Mouse (Mus musculus) kidney, postnatal 0 days (tissue): Measurements from ENCODE around the gene Serpinb6e. TPM values are rescaled to one million over a fixed set of nuclear protein-coding genes. Genes with fewer than 3 reads are reported as not detected.

Experiments
- ATAC-seq: fragments of 200-750 bp; cut with Nextera tagmentation; replicated peaks from 2 replicates; pipeline ENCODE4 v1.8.0; 2017; ENCODE audit warnings: low read depth, moderate number of reproducible peaks, moderate TSS enrichment, moderate library complexity; ENCODE audit not compliant: low FRiP score
- DNase-seq: peaks from one replicate; pipeline ENCODE4 v3.0.0-alpha.2; 2016; ENCODE audit warnings: low spot score
- H3K27ac ChIP-seq: fragments of 300-500 bp; sonication (generic); 2 replicates; pipeline ENCODE4 v1.5.1; 2014; ENCODE audit warnings: mild to moderate bottlenecking
- H3K27me3 ChIP-seq: fragments of 300-500 bp; sonication (generic); 2 replicates; pipeline ENCODE4 v1.6.1; 2014; ENCODE audit warnings: low read length, mixed read lengths; ENCODE audit not compliant: insufficient read depth
- H3K36me3 ChIP-seq: fragments of 300-500 bp; sonication (generic); 2 replicates; pipeline ENCODE4 v1.6.1; 2014; ENCODE audit warnings: low read length, mixed read lengths; ENCODE audit not compliant: insufficient read depth
- H3K4me1 ChIP-seq: fragments of 300-500 bp; sonication (generic); replicated peaks from 2 replicates; pipeline ENCODE4 v1.6.1; 2014; ENCODE audit warnings: antibody characterized with exemption, low read length, mixed read lengths; ENCODE audit not compliant: insufficient read depth
- H3K4me2 ChIP-seq: fragments of 300-500 bp; sonication (generic); 2 replicates; pipeline ENCODE4 v1.6.1; 2014; ENCODE audit warnings: mild to moderate bottlenecking, low read length, moderate library complexity, mixed read lengths
- H3K4me3 ChIP-seq: fragments of 300-500 bp; sonication (generic); replicated peaks from 2 replicates; pipeline ENCODE4 v1.5.1; 2014; ENCODE audit warnings: low read depth, low read length
- H3K9ac ChIP-seq: fragments of 300-500 bp; sonication (generic); 2 replicates; pipeline ENCODE4 v1.6.1; 2014; ENCODE audit warnings: low read depth, low read length
- H3K9me3 ChIP-seq: fragments of 300-500 bp; sonication (generic); replicated peaks from 2 replicates; pipeline ENCODE4 v1.6.1; 2016; ENCODE audit warnings: low read length, inconsistent platforms, mixed read lengths
- CTCF ChIP-seq: IDR thresholded peaks from 2 replicates; pipeline ENCODE4 v1.5.1; 2016; ENCODE audit warnings: antibody characterized with exemption, low read depth, mild to moderate bottlenecking, moderate library complexity
- WGBS: fragments of 180-500 bp; shearing (Covaris S2); extraction: QIAGEN DNeasy Blood & Tissue Kit; methylation state at CpG from one replicate; pipeline ENCODE4 v1.1.7; 2014; 5-methylcytosine and 5-hydroxymethylcytosine counted together
- polyA plus RNA-seq: library from polyadenylated mRNA; unstranded; fragments of >200 nt; fragmentation: Nextera tagmentation; extraction: Ambion mirVana; gene quantifications from 2 replicates; pipeline ENCODE4 v1.2.1, GENCODE M21; 2015

Serpinb6e gene
- not detected in 2 replicates for polyA plus RNA-seq

GRCm38 (mm10) chr13:33843308-33843707 lies at the start of gene Serpinb6e:
Serpinb6e (minus strand) TSS chr13:33843408.
- TF ChIP-seq CTCF, result no peak
- no peaks in the 10 kb centered on the region for H3K4me1 ChIP-seq
- no peak within 1 kb of the TSS for H3K9ac ChIP-seq
- no peak within 1 kb of the TSS for H3K4me2 ChIP-seq
- no peaks in the 10 kb centered on the region for H3K27me3 ChIP-seq
- no peaks in the 10 kb centered on the region for H3K36me3 ChIP-seq
- 77% methylated on average over 1 of the region's 1 CpGs for WGBS
- no peak within 1 kb of the TSS for H3K4me3 ChIP-seq
- ATAC-seq (no peak), DNase-seq (no peak)
- no peak within 1 kb of the TSS for H3K27ac ChIP-seq
- H3K9me3 ChIP-seq, result no peaks in the 10 kb centered on the region

- no peak for DNase-seq
- 78% methylated on average over 2 of the region's 2 CpGs for WGBS
- ATAC-seq, result no peak
- no peaks in the 10 kb centered on the region for H3K4me1 ChIP-seq
- no peak overlapping the region for H3K9ac ChIP-seq
- TF ChIP-seq CTCF, result no peak
- H3K4me3 ChIP-seq, result no peak overlapping the region
- no peak overlapping the region for H3K4me2 ChIP-seq
- H3K27ac ChIP-seq, result no peak overlapping the region
- H3K9me3 ChIP-seq, result no peaks in the 10 kb centered on the region
- no peaks in the 10 kb centered on the region for H3K27me3 ChIP-seq
- H3K36me3 ChIP-seq, result no peaks in the 10 kb centered on the region
Measured at GRCm38 (mm10) chr13:33830751-33831150, 12.5 kb downstream of the Serpinb6e start.

- ATAC-seq (no peak; the same call in 1 of the 2 replicates), DNase-seq (no peak)
- Histone ChIP-seq H3K9ac (no peak overlapping the region), H3K9me3 (no peaks in the 10 kb centered on the region), H3K27ac (no peak overlapping the region), H3K4me2 (no peak overlapping the region), H3K27me3 (no peaks in the 10 kb centered on the region), H3K4me3 (no peak overlapping the region), H3K36me3 (no peaks in the 10 kb centered on the region), H3K4me1 (no peaks in the 10 kb centered on the region)
- no peak for TF ChIP-seq CTCF
Measured at GRCm38 (mm10) chr13:33823421-33823820, 19.8 kb downstream of the Serpinb6e start.

- ATAC-seq (no peak), DNase-seq (peak; percentile 8)
- no peaks in the 10 kb centered on the region for H3K9me3 ChIP-seq
- no peak overlapping the region for H3K4me2 ChIP-seq
- no peak overlapping the region for H3K27ac ChIP-seq
- TF ChIP-seq CTCF, result 0 out of 2 replicates have a peak, but pooled peaks have one; percentile 16
- H3K27me3 ChIP-seq, result no peaks in the 10 kb centered on the region
- no peak overlapping the region for H3K9ac ChIP-seq
- no peaks in the 10 kb centered on the region for H3K4me1 ChIP-seq
- H3K4me3 ChIP-seq, result no peak overlapping the region
- no peaks in the 10 kb centered on the region for H3K36me3 ChIP-seq
- WGBS, result 77% methylated on average over 5 of the region's 5 CpGs
Measured at GRCm38 (mm10) chr13:33821490-33822143, 21.6 kb downstream of the Serpinb6e start.

Other genes starting within 250 kb of the Serpinb6e start
- gene Serpinb6d, start 182.0 kb downstream of the Serpinb6e start, polyA plus RNA-seq, result not detected in 2 replicates
- gene Serpinb6c, start 62.3 kb upstream of the Serpinb6e start, polyA plus RNA-seq, result 0.17 and 0.24 TPM in 2 replicates
- gene Nqo2, start 121.3 kb upstream of the Serpinb6e start, polyA plus RNA-seq, result 22.5 and 24.1 TPM in 2 replicates
- gene Ripk1, start 159.0 kb upstream of the Serpinb6e start, polyA plus RNA-seq, result 16.3 and 17.2 TPM in 2 replicates
- 78.2 and 85.1 TPM in 2 replicates for gene Serpinb6a, start 159.4 kb upstream of the Serpinb6e start, polyA plus RNA-seq
- gene Bphl, start 194.2 kb upstream of the Serpinb6e start, polyA plus RNA-seq, result 168 and 174 TPM in 2 replicates
- 169 and 170 TPM in 2 replicates for gene Tubb2a, start 234.6 kb upstream of the Serpinb6e start, polyA plus RNA-seq